Mouse (Mus musculus) G1E (cell line): Measurements from ENCODE around the gene Dnah8. TPM values are rescaled to one million over a fixed set of nuclear protein-coding genes. Genes with fewer than 3 reads are reported as not detected.

Experiments
- ATAC-seq: 2 replicates; pipeline ENCODE4 v1.8.0; 2016; ENCODE audit warnings: mild to moderate bottlenecking; ENCODE audit not compliant: insufficient number of reproducible peaks, poor library complexity, low FRiP score, severe bottlenecking; ENCODE audit errors: extremely low read depth
- DNase-seq: peaks from one replicate; pipeline ENCODE4 v3.0.0; 2012; ENCODE audit warnings: low spot score
- H3K27me3 ChIP-seq: 2 replicates; pipeline ENCODE4 v1.6.1; 2012; ENCODE audit warnings: mild to moderate bottlenecking, low read length, inconsistent platforms; ENCODE audit not compliant: insufficient read depth
- H3K36me3 ChIP-seq: replicated peaks from 2 replicates; pipeline ENCODE3; 2012; ENCODE audit warnings: mild to moderate bottlenecking, inconsistent platforms
- H3K4me1 ChIP-seq: 2 replicates; pipeline ENCODE4 v1.6.1; 2012; ENCODE audit warnings: low read depth, low read length, inconsistent platforms, mixed read lengths; ENCODE audit not compliant: insufficient read depth
- H3K4me3 ChIP-seq: 2 replicates; pipeline ENCODE4 v1.5.1; 2012; ENCODE audit warnings: low read depth, mild to moderate bottlenecking, inconsistent platforms, low read length, moderate library complexity, mixed read lengths
- H3K9me3 ChIP-seq: replicated peaks from 2 replicates; pipeline ENCODE4 v1.6.1; 2012; ENCODE audit warnings: inconsistent platforms
- CTCF ChIP-seq: IDR thresholded peaks from 2 replicates; pipeline ENCODE4 v1.5.1; 2012; ENCODE audit warnings: low read depth, low read length, inconsistent platforms, mixed read lengths
- GATA1 ChIP-seq: IDR thresholded peaks from 2 replicates; pipeline ENCODE4 v1.6.1; 2012; ENCODE audit warnings: borderline replicate concordance, low read length, inconsistent platforms, mixed read lengths
- GATA2 ChIP-seq: IDR thresholded peaks from 2 replicates; pipeline ENCODE4 v1.6.1; 2012; ENCODE audit warnings: low read depth, low read length, inconsistent platforms, borderline replicate concordance
- POLR2AphosphoS5 ChIP-seq: IDR thresholded peaks from 2 replicates; pipeline ENCODE4 v1.6.1; 2012; ENCODE audit warnings: low read depth, low read length, inconsistent platforms; ENCODE audit not compliant: insufficient replicate concordance
- TAL1 ChIP-seq: conservative IDR thresholded peaks from 2 replicates; pipeline ENCODE4 v1.6.1; 2012; ENCODE audit warnings: low read depth, low read length, inconsistent platforms, mixed read lengths
- polyA plus RNA-seq: library from polyadenylated mRNA; stranded (reverse); fragments of >175 nt; gene quantifications from 2 replicates; pipeline ENCODE4 v1.2.3, GENCODE M21; 2012
- total RNA-seq, 2 experiments: library from RNA; stranded (forward) in 1 of 2; stranded (reverse) in 1 of 2; fragments of 200-1000 nt in 1 of 2; fragments of >200 nt in 1 of 2; fragmentation: Nextera tagmentation in 1 of 2; gene quantifications; 2 replicates each; pipeline ENCODE4 v1.2.3; 2014 to 2017

The Dnah8 gene
- total and polyA plus RNA-seq, 3 experiments = 3.5 to 49.3 (median 42.5) TPM

DNA sequence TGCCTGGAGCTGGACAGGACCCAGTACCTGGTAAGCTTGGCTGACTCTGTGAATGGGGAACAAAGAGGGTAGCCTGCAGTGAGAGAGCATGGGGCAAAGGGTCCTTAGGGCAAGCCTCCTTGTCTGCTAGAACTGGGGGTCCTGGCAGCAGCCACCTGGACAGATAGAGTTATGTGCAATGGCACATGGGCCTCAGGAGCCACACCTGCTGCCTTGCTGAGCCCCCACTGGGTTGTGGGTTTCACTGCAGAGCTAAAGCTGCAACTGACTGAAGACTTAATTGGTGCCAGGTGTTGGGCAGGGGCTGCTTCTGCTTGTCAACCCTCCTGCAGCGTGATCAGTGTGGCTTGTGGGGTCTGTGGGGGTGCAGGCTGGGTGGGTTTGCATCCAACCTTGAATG, 267.9 kb downstream of the Dnah8 start:
- DNase-seq = no peak
- peaks cover 7% of the 10 kb centered on the region; the same call in 1 of the 2 replicates for H3K27me3 ChIP-seq
- peaks cover 70% of the 10 kb centered on the region for H3K9me3 ChIP-seq
- H3K4me1 ChIP-seq = no peaks in the 10 kb centered on the region
- no peak for TF ChIP-seq CTCF
- no peak overlapping the region for H3K4me3 ChIP-seq
- no peak for ATAC-seq
- H3K36me3 ChIP-seq = no peaks in the 10 kb centered on the region

DNA sequence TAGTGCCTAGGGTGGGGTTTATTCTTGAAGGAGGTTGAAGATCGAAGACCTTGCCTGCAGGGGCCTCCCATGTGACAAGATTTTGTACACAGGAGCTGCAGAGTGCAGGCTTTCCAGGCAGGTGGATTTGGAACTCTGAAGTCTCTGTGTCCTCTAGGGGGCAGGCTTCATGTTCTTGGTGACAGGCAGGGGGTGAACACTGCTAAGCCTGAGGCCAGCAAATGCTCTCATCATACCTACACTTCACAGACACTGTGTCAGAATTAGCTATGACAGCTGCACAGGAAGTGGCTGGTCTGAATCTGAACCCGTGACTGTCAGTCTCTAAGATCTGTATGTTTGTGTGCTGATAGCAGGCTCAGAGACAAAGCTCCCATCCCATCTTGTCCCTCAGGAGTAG, 268.6 kb downstream of the Dnah8 start:
- H3K27me3 ChIP-seq = peaks cover 7% of the 10 kb centered on the region; the same call in 1 of the 2 replicates
- no peak overlapping the region for H3K4me3 ChIP-seq
- no peaks in the 10 kb centered on the region for H3K36me3 ChIP-seq
- ATAC-seq = no peak
- DNase-seq = no peak
- peaks cover 64% of the 10 kb centered on the region for H3K9me3 ChIP-seq
- no peaks in the 10 kb centered on the region for H3K4me1 ChIP-seq
- TF ChIP-seq GATA2 (no peak), TAL1 (no peak), POLR2AphosphoS5 (no peak), GATA1 (no peak), CTCF (no peak)

DNA sequence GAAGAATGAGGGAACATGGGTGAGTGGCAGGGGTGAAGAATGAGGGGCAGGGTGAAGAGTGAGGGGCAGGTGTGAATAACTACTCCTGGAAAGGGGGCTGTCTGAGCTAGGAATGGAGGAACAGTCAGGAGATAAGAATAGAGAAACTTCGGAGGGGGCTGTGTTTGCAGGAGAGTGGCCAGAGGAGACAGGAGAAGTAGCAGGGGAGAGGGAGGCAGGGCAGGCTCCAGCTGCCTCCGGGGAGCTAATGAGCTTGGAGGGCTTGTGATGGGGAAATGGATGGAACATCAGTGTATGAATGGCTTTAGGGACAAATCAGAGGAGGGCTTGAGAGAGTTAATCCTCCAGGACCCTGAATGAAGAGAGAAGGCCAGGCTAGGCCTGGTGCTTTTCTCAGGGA, 272.9 kb downstream of the Dnah8 start:
- TF ChIP-seq CTCF (no peak), GATA1 (no peak), GATA2 (no peak), TAL1 (no peak), POLR2AphosphoS5 (no peak)
- no peaks in the 10 kb centered on the region; the same call in 1 of the 2 replicates for H3K4me1 ChIP-seq
- no peak for DNase-seq
- H3K36me3 ChIP-seq = no peaks in the 10 kb centered on the region
- H3K9me3 ChIP-seq = peaks cover 51% of the 10 kb centered on the region
- no peak overlapping the region for H3K4me3 ChIP-seq
- peaks cover 16% of the 10 kb centered on the region for H3K27me3 ChIP-seq
- no peak for ATAC-seq

DNA sequence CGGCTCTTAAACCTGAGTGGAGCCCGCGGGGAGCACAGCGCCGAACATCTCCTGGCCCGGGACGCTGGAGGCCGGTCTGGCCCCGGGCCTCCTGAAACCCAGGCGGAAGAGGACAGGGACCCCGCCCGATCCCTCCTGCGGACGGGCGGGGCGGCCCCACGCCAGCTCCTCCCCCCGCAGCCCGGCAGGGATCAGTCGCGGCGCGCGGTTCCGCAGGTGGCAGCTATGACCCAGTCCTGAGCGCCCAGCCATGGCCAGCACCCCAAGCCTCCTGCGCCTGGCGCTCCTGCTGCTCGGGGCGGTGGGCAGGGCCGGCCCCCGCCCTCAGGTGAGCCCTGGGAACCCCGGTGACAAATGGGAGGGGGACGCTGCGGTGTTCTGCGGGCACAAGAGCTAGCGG, 277.5 kb downstream of the Dnah8 start, which contains the start of gene Glp1r:
Gene Glp1r, plus strand, starts transcription at position 191 of the 400 bp plus-strand sequence.
- no peak for TF ChIP-seq GATA2
- no peak for TF ChIP-seq POLR2AphosphoS5
- TF ChIP-seq TAL1 = no peak
- TF ChIP-seq GATA1 = no peak
- no peak for TF ChIP-seq CTCF
- DNase-seq = no peak
- Histone ChIP-seq H3K9me3 (peaks cover 57% of the 10 kb centered on the region), H3K4me3 (no peak within 1 kb of the TSS; the same call in 1 of the 2 replicates), H3K36me3 (no peaks in the 10 kb centered on the region), H3K27me3 (peaks cover 15% of the 10 kb centered on the region), H3K4me1 (no peaks in the 10 kb centered on the region; the same call in 1 of the 2 replicates)
- no peak for ATAC-seq

DNA sequence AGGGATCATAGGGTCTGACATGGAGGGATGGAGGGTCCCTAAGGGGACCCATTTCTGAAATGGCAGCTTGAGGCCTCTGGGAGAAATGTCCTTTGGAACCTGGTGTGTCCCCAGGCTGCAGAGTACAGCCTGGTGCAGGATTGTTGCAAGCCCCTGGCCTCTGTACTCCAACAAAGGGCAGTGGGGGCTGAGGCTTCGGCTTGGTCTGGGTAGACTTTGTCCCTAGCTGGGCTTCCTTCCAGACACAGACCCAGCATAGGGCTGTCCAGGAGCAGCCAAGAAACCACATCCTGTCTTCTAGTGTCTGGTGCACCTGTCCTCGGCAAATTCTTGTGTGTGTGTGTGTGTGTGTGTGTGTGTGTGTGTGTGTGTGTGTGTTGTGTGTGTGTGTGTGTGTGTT, 279.9 kb downstream of the Dnah8 start:
- H3K9me3 ChIP-seq = peaks cover 77% of the 10 kb centered on the region
- peaks cover 15% of the 10 kb centered on the region for H3K27me3 ChIP-seq
- H3K36me3 ChIP-seq = no peaks in the 10 kb centered on the region
- no peak overlapping the region for H3K4me3 ChIP-seq
- ATAC-seq = no peak
- H3K4me1 ChIP-seq = no peaks in the 10 kb centered on the region; the same call in 1 of the 2 replicates
- no peak for DNase-seq
- TF ChIP-seq GATA1 (no peak), CTCF (no peak), GATA2 (no peak), TAL1 (no peak), POLR2AphosphoS5 (no peak)

DNA sequence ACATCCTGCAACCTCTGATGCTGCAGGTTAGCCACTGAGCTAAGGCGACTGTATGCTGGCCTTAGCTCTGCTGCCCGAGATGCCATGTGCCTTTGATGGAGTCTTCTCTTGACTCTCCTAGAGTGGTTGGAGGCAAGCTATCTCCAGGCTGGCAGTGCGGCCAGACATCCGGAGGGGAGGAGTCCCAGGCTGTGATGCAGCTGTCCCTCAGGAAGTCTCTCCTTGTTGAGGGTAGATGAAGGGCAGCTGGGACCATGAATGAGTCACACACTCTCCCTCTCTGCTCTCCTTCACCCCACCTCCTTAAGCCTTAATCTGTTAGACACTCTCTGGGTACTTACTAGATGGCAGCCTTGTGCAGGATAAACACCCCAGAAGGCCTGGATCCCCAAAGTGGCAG, 283.4 kb downstream of the Dnah8 start:
- TF ChIP-seq POLR2AphosphoS5 (no peak), TAL1 (no peak), GATA2 (no peak)
- H3K4me1 ChIP-seq = no peaks in the 10 kb centered on the region
- no peaks in the 10 kb centered on the region for H3K36me3 ChIP-seq
- no peak overlapping the region for H3K4me3 ChIP-seq
- peaks cover 89% of the 10 kb centered on the region for H3K9me3 ChIP-seq
- DNase-seq (no peak), ATAC-seq (no peak)
- peaks cover 3% of the 10 kb centered on the region; the same call in 1 of the 2 replicates for H3K27me3 ChIP-seq
